Mouse (Mus musculus) CH12.LX (cell line): ENCODE data around the gene Schip1. TPM values are rescaled to one million over a fixed set of nuclear protein-coding genes. Genes with fewer than 3 reads are reported as not detected.

Source experiments
- DNase-seq: peaks from one replicate; pipeline ENCODE4 v3.0.0-alpha.2; 2013; ENCODE audit errors: extremely low read depth
- H3K27ac ChIP-seq: 2 replicates; pipeline ENCODE4 v1.5.1; 2012; ENCODE audit warnings: low read depth, mild to moderate bottlenecking, control low read depth, moderate library complexity; ENCODE audit not compliant: insufficient read depth
- H3K27me3 ChIP-seq: replicated peaks from 2 replicates; pipeline ENCODE3; 2012; ENCODE audit warnings: inconsistent platforms
- H3K36me3 ChIP-seq, 2 experiments: replicated peaks in 1 of 2; 2 replicates each; pipeline versions ENCODE3 to v1.6.1; 2012; ENCODE audit warnings: inconsistent platforms in 1 of 2, low read length in 1 of 2, mild to moderate bottlenecking in 1 of 2, mixed read lengths in 1 of 2, moderate library complexity in 1 of 2; ENCODE audit not compliant: control insufficient read depth in 1 of 2, insufficient read depth in 1 of 2
- H3K4me1 ChIP-seq, 2 experiments: 2 replicates each; pipeline ENCODE4 v1.6.1; 2012; ENCODE audit warnings: inconsistent platforms in 1 of 2, moderate library complexity in 1 of 2; ENCODE audit not compliant: insufficient read depth in 2 of 2, control insufficient read depth in 1 of 2
- H3K4me2 ChIP-seq: 2 replicates; pipeline ENCODE4 v1.6.1; 2012; ENCODE audit warnings: low read depth, mild to moderate bottlenecking, control low read depth; ENCODE audit not compliant: poor library complexity, insufficient read depth, severe bottlenecking
- H3K4me3 ChIP-seq, 3 experiments: fragments of 150-350 bp in 1 of 3; sonication (generic) in 1 of 3; replicated peaks in 1 of 3; 2 replicates each; pipeline versions ENCODE3 to v1.5.1; 2011 to 2012; ENCODE audit warnings: low read depth in 2 of 3, low read length in 2 of 3, mild to moderate bottlenecking in 2 of 3, moderate library complexity in 2 of 3, control low read depth in 1 of 3, improper control_type of control experiment in 1 of 3, inconsistent platforms in 1 of 3, mixed read lengths in 1 of 3; ENCODE audit not compliant: poor library complexity in 1 of 3
- H3K79me2 ChIP-seq: replicated peaks from 2 replicates; pipeline ENCODE4 v1.6.1; 2012; ENCODE audit warnings: mild to moderate bottlenecking, moderate library complexity; ENCODE audit not compliant: control insufficient read depth, poor library complexity, insufficient read depth, severe bottlenecking; ENCODE audit errors: extremely low read depth
- H3K9ac ChIP-seq: 2 replicates; pipeline ENCODE4 v1.6.1; 2012; ENCODE audit warnings: low read depth, mild to moderate bottlenecking, control low read depth, moderate library complexity; ENCODE audit not compliant: insufficient read depth
- H3K9me3 ChIP-seq: replicated peaks from 2 replicates; pipeline ENCODE3; 2012; ENCODE audit warnings: low read length, inconsistent platforms, mixed read lengths
- E2F4 ChIP-seq: IDR thresholded peaks from 2 replicates; pipeline ENCODE4 v1.6.1; 2011; ENCODE audit warnings: low read depth, low read length, improper control_type of control experiment; ENCODE audit not compliant: insufficient replicate concordance
- EP300 ChIP-seq: IDR thresholded peaks from 2 replicates; pipeline ENCODE4 v1.6.1; 2011; ENCODE audit warnings: low read length, improper control_type of control experiment
- IRF4 ChIP-seq: IDR thresholded peaks from 2 replicates; pipeline ENCODE4 v1.6.1; 2014; ENCODE audit warnings: low read depth, mild to moderate bottlenecking, inconsistent platforms, low read length, improper control_type of control experiment
- JUN ChIP-seq: IDR thresholded peaks from 2 replicates; pipeline ENCODE4 v1.6.1; 2011; ENCODE audit warnings: low read depth, mild to moderate bottlenecking, low read length, improper control_type of control experiment, moderate library complexity; ENCODE audit not compliant: insufficient read depth
- JUND ChIP-seq: conservative IDR thresholded peaks from 2 replicates; pipeline ENCODE4 v1.6.1; 2011; ENCODE audit warnings: low read depth, low read length, improper control_type of control experiment
- MAFK ChIP-seq: IDR thresholded peaks from 2 replicates; pipeline ENCODE4 v1.6.1; 2011; ENCODE audit warnings: low read length, improper control_type of control experiment; ENCODE audit not compliant: insufficient replicate concordance
- MAX ChIP-seq: IDR thresholded peaks from 2 replicates; pipeline ENCODE4 v1.6.1; 2011; ENCODE audit warnings: low read length, improper control_type of control experiment
- MEF2A ChIP-seq: IDR thresholded peaks from 2 replicates; pipeline ENCODE4 v1.6.1; 2014; ENCODE audit warnings: low read depth, mild to moderate bottlenecking, inconsistent platforms, low read length, improper control_type of control experiment, borderline replicate concordance
- MXI1 ChIP-seq: IDR thresholded peaks from 2 replicates; pipeline ENCODE4 v1.6.1; 2011; ENCODE audit warnings: mild to moderate bottlenecking, low read depth, low read length, improper control_type of control experiment
- MYC ChIP-seq: IDR thresholded peaks from 2 replicates; pipeline ENCODE4 v1.6.1; 2011; ENCODE audit warnings: low read depth, mild to moderate bottlenecking, improper control_type of control experiment, low read length
- NRF1 ChIP-seq: IDR thresholded peaks from 2 replicates; pipeline ENCODE4 v1.6.1; 2014; ENCODE audit warnings: low read depth, mild to moderate bottlenecking, inconsistent platforms, low read length, improper control_type of control experiment, moderate library complexity
- POLR2AphosphoS2 ChIP-seq: IDR thresholded peaks from 2 replicates; pipeline ENCODE4 v1.6.1; 2011; ENCODE audit warnings: low read depth, low read length, improper control_type of control experiment
- RCOR1 ChIP-seq: conservative IDR thresholded peaks from 2 replicates; pipeline ENCODE4 v1.6.1; 2012; ENCODE audit warnings: low read depth, mild to moderate bottlenecking, inconsistent platforms, low read length, improper control_type of control experiment
- SIN3A ChIP-seq: IDR thresholded peaks from 2 replicates; pipeline ENCODE4 v1.6.1; 2012; ENCODE audit warnings: low read length, improper control_type of control experiment, inconsistent platforms
- SMC3 ChIP-seq: IDR thresholded peaks from 2 replicates; pipeline ENCODE4 v1.6.1; 2011; ENCODE audit warnings: low read depth, low read length, improper control_type of control experiment
- TBP ChIP-seq: conservative IDR thresholded peaks from 2 replicates; pipeline ENCODE4 v1.6.1; 2011; ENCODE audit warnings: low read depth, low read length, improper control_type of control experiment
- USF1 ChIP-seq: IDR thresholded peaks from 2 replicates; pipeline ENCODE4 v1.6.1; 2014; ENCODE audit warnings: low read depth, mild to moderate bottlenecking, inconsistent platforms, low read length, improper control_type of control experiment
- USF2 ChIP-seq: conservative IDR thresholded peaks from 2 replicates; pipeline ENCODE4 v1.6.1; 2011; ENCODE audit warnings: low read depth, low read length, improper control_type of control experiment
- ZMIZ1 ChIP-seq: IDR thresholded peaks from 2 replicates; pipeline ENCODE4 v1.6.1; 2012; ENCODE audit warnings: low read depth, mild to moderate bottlenecking, inconsistent platforms, low read length, improper control_type of control experiment
- dilution Hi-C: fragments of 300-500 bp; cut with MboI; formaldehyde crosslinking; loops from 2 replicates; pipeline ENCODE4 v1.14.3; 2020; ENCODE audit warnings: low sequenced_read_pairs; ENCODE audit not compliant: extremely low pct_unique_long_range_greater_than_20kb, extremely low pct_ligation_motif_present
- in situ Hi-C: fragments of 300-500 bp; cut with MboI; formaldehyde crosslinking; loops from 3 replicates; pipeline ENCODE4 v1.14.3; 2019; ENCODE audit warnings: low sequenced_read_pairs, low pct_ligation_motif_present, low pct_unique_long_range_greater_than_20kb, mixed read lengths
- polyA plus RNA-seq: library from polyadenylated mRNA; unstranded; fragments of >175 nt; gene quantifications from 2 replicates; pipeline ENCODE4 v1.2.1, GENCODE M21; 2012; ENCODE audit warnings: low read depth; ENCODE audit not compliant: insufficient read length
- total RNA-seq, 2 experiments: library from RNA; depleted of rRNA; stranded (reverse); fragments of 300-350 nt in 1 of 2; fragments of >200 nt in 1 of 2; gene quantifications; 2 replicates each; pipeline ENCODE4 v1.2.3; 2012 to 2014

Schip1 gene
- total and polyA plus RNA-seq, 3 experiments = 0.25 to 0.36 TPM; not detected in 1

GRCm38 (mm10) chr3:68527182-68527581 lies 462.6 kb downstream of the Schip1 start:
- in situ Hi-C loops = loop anchor here (25.0 kb wide), 1 partner anchor 915 kb away; no protein-coding TSS in a partner anchor
- DNase-seq = no peak
- Histone ChIP-seq H3K4me1 (no peaks in the 10 kb centered on the region), H3K4me2 (no peak overlapping the region), H3K9ac (no peak overlapping the region)
- dilution Hi-C loops = no loop called here
- TF ChIP-seq MXI1 (no peak), EP300 (no peak), RCOR1 (no peak), SMC3 (no peak), USF1 (no peak), SIN3A (no peak), JUND (no peak)
- TF ChIP-seq, all 38 proteins: peak for 0
- Histone ChIP-seq H3K27ac (no peak overlapping the region), H3K4me3 (no peak overlapping the region), H3K36me3 (no peaks in the 10 kb centered on the region), H3K27me3 (no peaks in the 10 kb centered on the region), H3K9me3 (no peaks in the 10 kb centered on the region), H3K79me2 (no peaks in the 10 kb centered on the region)

GRCm38 (mm10) chr3:68531908-68532307 lies 467.3 kb downstream of the Schip1 start:
- no peaks in the 10 kb centered on the region for H3K36me3 ChIP-seq
- no peak overlapping the region for H3K27ac ChIP-seq
- peaks cover 3% of the 10 kb centered on the region for H3K9me3 ChIP-seq
- H3K27me3 ChIP-seq = no peaks in the 10 kb centered on the region
- H3K4me1 ChIP-seq = no peaks in the 10 kb centered on the region
- H3K79me2 ChIP-seq = no peaks in the 10 kb centered on the region
- H3K9ac ChIP-seq = no peak overlapping the region
- in situ Hi-C loops (loop anchor here (25.0 kb wide), 1 partner anchor 920 kb away; no protein-coding TSS in a partner anchor), dilution Hi-C loops (no loop called here)
- TF ChIP-seq TBP (no peak), SIN3A (no peak), JUN (no peak), MEF2A (no peak), USF1 (no peak), RCOR1 (no peak), IRF4 (no peak), POLR2AphosphoS2 (no peak), EP300 (no peak), MAFK (no peak), MAX (no peak), MYC (no peak), E2F4 (no peak), NRF1 (no peak), USF2 (no peak), ZMIZ1 (no peak)
- DNase-seq = no peak
- H3K4me3 ChIP-seq = no peak overlapping the region
- H3K4me2 ChIP-seq = no peak overlapping the region
